Comparison of ENCODE assay signal across 9 mouse cellular contexts in the genomic region with DNA sequence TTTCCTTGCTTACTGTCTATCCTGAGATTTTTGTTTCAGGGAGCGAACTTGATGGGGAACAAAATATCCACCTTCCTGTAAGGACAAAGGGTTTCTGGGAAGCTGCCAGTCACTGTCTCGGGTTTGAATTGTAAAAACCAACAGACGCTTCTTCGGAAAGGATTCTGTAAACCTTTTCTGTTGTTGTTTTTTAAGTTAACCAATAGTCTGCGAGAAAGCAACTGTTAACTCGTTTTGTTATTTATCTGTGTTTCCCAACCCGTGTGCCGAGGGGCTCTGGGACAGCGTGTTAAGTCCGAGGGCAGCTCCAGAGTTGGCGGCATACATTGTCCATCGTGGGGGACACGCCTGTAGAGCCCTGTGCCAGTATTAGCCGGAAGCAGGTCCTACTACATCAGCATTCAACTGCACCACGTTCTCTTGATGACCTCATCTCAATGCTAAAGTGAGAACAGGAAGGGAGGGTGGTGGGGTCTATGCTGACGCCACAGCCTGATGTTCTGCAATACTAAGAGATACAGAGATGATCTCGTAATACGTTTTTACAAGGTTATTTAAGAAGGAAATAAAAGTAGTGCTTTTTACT.
DNase-seq lines count a peak whose midpoint lies in the region; ATAC-seq lines count a peak whose summit lies in the region.
"Had no signal": no experiment of that assay in that cellular context is flagged by ENCODE, and none has a peak within 500 bp of the region (broad histone marks: within the 10 kb centered on the region; RNA-seq: fewer than 3 reads in every experiment).

No protein-coding gene starts in this region.

- no peak overlapping the region for H3K4me3 ChIP-seq in heart, embryonic 14.5 days (ENCODE audit: control insufficient read depth in 1 of 2, insufficient read depth in 1 of 2, low read depth in 1 of 2, low read length in 2 of 2)

- peak overlapping the region; percentile 32 for H3K4me2 ChIP-seq in heart, embryonic 14.5 days (ENCODE audit: low read length)

- WGBS in heart, embryonic 14.5 days = 52% methylated on average over 18 of the region's 18 CpGs

- no peaks in the 10 kb centered on the region for H3K9me3 ChIP-seq in heart, embryonic 14.5 days (ENCODE audit: control insufficient read depth, low read length)

- H3K36me3 ChIP-seq in heart, embryonic 14.5 days (ENCODE audit: control insufficient read depth, insufficient read depth, low read length) = no peaks in the 10 kb centered on the region

- H3K27ac ChIP-seq in heart, embryonic 14.5 days (replicated peaks in 1 of 2; ENCODE audit: control insufficient read depth in 1 of 2, insufficient read depth in 1 of 2, low read depth in 2 of 2, low read length in 2 of 2) = peak overlapping the region; percentile 41 to 74

- H3K27me3 ChIP-seq in heart, embryonic 14.5 days (ENCODE audit: control insufficient read depth, insufficient read depth, low read length) = no peaks in the 10 kb centered on the region

- peak; percentile 70 for DNase-seq in CD4-positive helper T cell, adult 2 months (ENCODE audit: low read depth, low spot score)
- peak; percentile 82 for DNase-seq in T-cell, adult 2 months (ENCODE audit: low spot score)
- DNase-seq in MN1 (ENCODE audit: low spot score) = no peak
- DNase-seq in cerebellum, adult 18-20 months = no peak
- no peak for DNase-seq in kidney, adult 9 months
- no peak for DNase-seq in left cerebral cortex, adult 11 months (ENCODE audit: low spot score)
- DNase-seq: kidney, postnatal 10 days had no signal

- peak; percentile 56; the same call in 1 of the 2 replicates for ATAC-seq in heart, embryonic 14.5 days (ENCODE audit: insufficient number of reproducible peaks, insufficient read depth, low FRiP score, low read depth)
- peak; percentile 57 for ATAC-seq in megakaryocyte, adult 5-6 weeks (ENCODE audit: poor library complexity, severe bottlenecking)

- no peak overlapping the region for H3K9ac ChIP-seq in heart, embryonic 14.5 days (ENCODE audit: low read length)

- peaks cover 16 to 32% of the 10 kb centered on the region in 2 experiments for H3K4me1 ChIP-seq in heart, embryonic 14.5 days (ENCODE audit: control insufficient read depth in 2 of 2, insufficient read depth in 2 of 2, low read length in 2 of 2)

Comparison
In these comparisons a context has a peak if more than half of its experiments do, and no peak if none do; other contexts are left out.
1. DNase-seq: peak in CD4-positive helper T cell, adult 2 months (single experiment) and T-cell, adult 2 months (single experiment); none in MN1 (single experiment), cerebellum, adult 18-20 months (0 of 2), kidney, adult 9 months (single experiment) and left cerebral cortex, adult 11 months (single experiment).